Mouse (Mus musculus): Measurements from ENCODE around the gene Tbl1x. TPM values are rescaled to one million over a fixed set of nuclear protein-coding genes. Genes with fewer than 3 reads are reported as not detected.
"Not testable (repeated sequence)": the region's sequence is repeated elsewhere in the genome, so short reads cannot be mapped to it uniquely, and the experiment has no call there.

Gene Tbl1x
- polyA plus RNA-seq, 1 experiment from 2014 or later, result 48.2 TPM

DNA sequence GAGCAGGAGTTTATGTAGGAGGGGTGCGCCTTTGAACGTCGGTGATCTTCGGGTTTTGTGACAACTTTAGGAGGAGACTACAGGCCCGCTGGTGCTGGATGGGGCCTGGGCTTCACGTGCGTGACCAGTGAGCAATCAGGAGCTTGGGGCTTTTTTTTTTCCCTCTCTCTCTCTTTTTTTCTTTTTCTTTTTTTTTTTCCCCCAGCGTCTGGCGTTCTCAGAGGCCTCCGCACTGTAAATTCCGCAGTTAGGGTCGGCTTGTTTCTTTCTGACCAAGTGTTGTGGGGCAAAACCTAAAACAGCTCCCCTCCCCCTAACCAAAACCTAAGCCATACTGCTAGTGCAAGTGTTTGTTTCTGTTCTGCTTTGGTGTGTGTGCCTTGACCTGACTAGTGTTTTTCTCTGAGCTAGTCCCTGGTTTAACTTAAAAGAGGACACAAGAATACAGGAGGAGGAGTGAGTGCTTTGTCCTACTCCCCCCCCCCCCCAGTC is 1.2 kb downstream of the Tbl1x start:
- Histone ChIP-seq H3K4me2 (peak overlapping the region; percentile 62), H3K4me1 (peaks cover 10% of the 10 kb centered on the region), H3K9ac (peak overlapping the region; percentile 67), H3K36me3 (replicated peaks) (no peaks in the 10 kb centered on the region), H3K9me3 (no peaks in the 10 kb centered on the region), H3K4me3 (peak overlapping the region; percentile 64), H3K27me3 (replicated peaks) (no peaks in the 10 kb centered on the region), H3K27ac (peak overlapping the region; percentile 93)
- 45% methylated on average over 12 of the region's 12 CpGs for WGBS
- ATAC-seq (replicated peaks), result no peak

DNA sequence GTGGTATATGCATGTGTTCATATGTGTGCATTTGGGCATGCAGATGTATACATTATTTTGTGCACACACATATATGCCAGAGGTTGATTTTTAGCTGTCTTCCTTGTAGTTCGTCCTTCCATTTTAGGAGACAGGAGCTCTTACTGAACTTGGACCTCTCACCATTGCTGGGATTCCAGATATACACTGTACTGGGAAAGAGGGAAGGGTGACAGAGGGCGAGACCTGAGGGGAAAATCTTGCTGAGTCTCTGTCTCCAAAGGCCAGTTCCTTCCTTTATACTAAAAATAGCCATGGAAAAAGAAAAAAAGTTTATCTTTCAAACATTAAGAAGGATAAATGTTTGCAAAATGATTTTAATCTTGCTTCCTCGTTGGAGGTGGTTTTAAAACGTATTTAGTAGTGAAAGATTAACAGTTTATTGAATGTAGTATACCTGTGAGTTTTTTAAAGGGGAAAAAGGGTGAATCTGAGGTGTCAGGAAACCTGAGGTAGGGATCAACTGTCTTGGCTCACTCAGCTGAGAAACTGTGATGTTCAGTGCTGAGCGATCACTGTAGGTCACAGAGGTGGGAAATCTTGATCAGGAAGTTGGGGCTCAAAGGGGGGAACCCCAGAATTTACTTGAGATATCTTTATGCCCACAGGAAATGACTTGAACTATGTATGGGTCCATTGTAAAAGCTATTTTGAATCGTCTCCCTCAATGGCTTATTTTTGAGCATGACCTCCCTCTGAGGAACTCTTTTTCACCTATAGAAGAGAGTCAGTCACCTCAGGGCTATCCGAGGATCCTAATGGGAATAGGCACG is 6.7 kb downstream of the Tbl1x start:
- H3K4me1 ChIP-seq, result peaks cover 7% of the 10 kb centered on the region
- no peaks in the 10 kb centered on the region for H3K27me3 ChIP-seq (replicated peaks)
- no peak overlapping the region for H3K4me2 ChIP-seq
- WGBS, result 55% methylated on average over 8 of the region's 8 CpGs
- ATAC-seq (replicated peaks), result no peak
- H3K9me3 ChIP-seq, result no peaks in the 10 kb centered on the region
- H3K9ac ChIP-seq, result no peak overlapping the region
- no peak overlapping the region for H3K4me3 ChIP-seq
- H3K36me3 ChIP-seq (replicated peaks), result no peaks in the 10 kb centered on the region
- no peak overlapping the region for H3K27ac ChIP-seq

DNA sequence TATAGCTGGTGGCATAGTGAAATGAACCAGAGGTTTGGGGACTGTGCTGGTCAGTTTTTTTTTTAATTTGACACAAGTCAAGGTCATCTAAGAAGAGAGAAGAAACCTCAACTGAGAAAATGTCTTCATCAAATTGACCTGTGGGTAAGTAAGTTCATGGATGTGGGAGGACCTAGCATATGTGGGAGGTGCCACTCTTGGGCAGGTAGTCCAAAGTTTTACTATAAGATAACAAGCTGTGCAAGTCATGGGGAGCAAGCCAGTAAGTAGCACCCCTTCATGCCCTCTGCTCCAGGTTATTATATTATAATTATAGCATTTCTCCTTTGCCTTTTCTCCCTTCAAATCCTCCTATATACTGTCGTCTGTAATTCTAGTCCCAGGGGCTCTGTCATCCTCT is 8.1 kb downstream of the Tbl1x start:
- no peaks in the 10 kb centered on the region; the same call in 1 of the 2 replicates for H3K4me1 ChIP-seq
- H3K9ac ChIP-seq, result no peak overlapping the region
- 63% methylated on average over 1 of the region's 1 CpGs for WGBS
- no peaks in the 10 kb centered on the region for H3K36me3 ChIP-seq (replicated peaks)
- H3K27ac ChIP-seq, result no peak overlapping the region
- ATAC-seq (replicated peaks), result no peak
- no peak overlapping the region for H3K4me3 ChIP-seq
- H3K27me3 ChIP-seq (replicated peaks), result no peaks in the 10 kb centered on the region
- no peak overlapping the region for H3K4me2 ChIP-seq
- no peaks in the 10 kb centered on the region for H3K9me3 ChIP-seq

- WGBS, result 44% methylated on average over 3 of the region's 3 CpGs
- Histone ChIP-seq H3K4me1 (peaks cover 3% of the 10 kb centered on the region; the same call in 1 of the 2 replicates), H3K27ac (no peak overlapping the region), H3K27me3 (replicated peaks) (no peaks in the 10 kb centered on the region), H3K4me3 (no peak overlapping the region), H3K9ac (no peak overlapping the region), H3K36me3 (replicated peaks) (no peaks in the 10 kb centered on the region), H3K4me2 (no peak overlapping the region), H3K9me3 (no peaks in the 10 kb centered on the region)
- no peak for ATAC-seq (replicated peaks)
Observed at GRCm38 (mm10) chrX:77522842-77523375, 12.1 kb downstream of the Tbl1x start.

DNA sequence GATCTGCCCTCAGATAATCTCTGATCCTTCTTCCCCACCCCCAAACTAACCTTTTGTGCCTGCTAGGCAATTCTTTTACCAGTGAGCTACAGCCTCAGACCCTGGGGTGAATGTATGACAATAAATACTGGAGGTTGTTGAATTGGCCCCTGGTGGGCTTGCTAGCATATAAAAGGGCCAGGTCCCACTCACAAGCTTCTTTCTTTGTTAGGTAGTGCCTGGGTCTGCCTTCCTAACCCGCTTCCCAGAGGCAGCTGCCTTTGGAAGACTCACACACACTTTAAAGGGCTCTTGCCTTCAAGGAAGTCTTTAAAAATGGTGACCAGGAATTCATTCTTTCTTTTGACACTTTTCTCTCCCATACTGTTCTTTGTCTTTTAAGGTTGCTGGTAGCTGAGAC is 14.4 kb downstream of the Tbl1x start:
- Histone ChIP-seq H3K27ac (no peak overlapping the region), H3K9ac (no peak overlapping the region), H3K4me1 (0 out of 2 replicates have a peak, but pooled peaks cover 3% of the 10 kb centered on the region), H3K9me3 (no peaks in the 10 kb centered on the region), H3K27me3 (replicated peaks) (no peaks in the 10 kb centered on the region), H3K4me3 (no peak overlapping the region), H3K4me2 (no peak overlapping the region), H3K36me3 (replicated peaks) (no peaks in the 10 kb centered on the region)
- ATAC-seq (replicated peaks), result no peak
- 16% methylated on average over 1 of the region's 1 CpGs for WGBS

GRCm38 (mm10) chrX:77528401-77528800 is 17.6 kb downstream of the Tbl1x start:
- H3K9ac ChIP-seq, result no peak overlapping the region
- no peak for ATAC-seq (replicated peaks)

DNA sequence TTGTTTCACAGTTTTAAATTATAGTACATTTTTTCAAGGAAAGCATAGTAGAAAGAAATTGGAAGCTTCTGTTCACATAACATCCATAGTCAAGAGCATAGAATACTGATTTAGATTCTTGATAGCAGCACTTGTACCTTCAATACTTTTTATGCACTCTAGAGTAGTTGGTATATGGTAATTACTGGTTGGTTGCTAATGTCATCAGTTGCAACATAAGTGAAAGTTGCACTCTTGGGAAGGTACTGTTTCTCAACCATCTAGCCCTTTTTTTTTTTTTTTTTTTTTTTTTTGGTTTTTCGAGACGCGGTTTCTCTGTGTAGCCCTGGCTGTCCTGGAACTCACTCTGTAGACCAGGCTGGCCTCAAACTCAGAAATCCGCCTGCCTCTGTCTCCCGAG is 20.2 kb downstream of the Tbl1x start:
- no peaks in the 10 kb centered on the region for H3K4me1 ChIP-seq
- no peak overlapping the region for H3K27ac ChIP-seq
- no peak for ATAC-seq (replicated peaks)
- H3K4me3 ChIP-seq, result no peak overlapping the region
- no peak overlapping the region for H3K4me2 ChIP-seq
- H3K27me3 ChIP-seq (replicated peaks), result no peaks in the 10 kb centered on the region
- H3K9ac ChIP-seq, result no peak overlapping the region
- H3K36me3 ChIP-seq (replicated peaks), result no peaks in the 10 kb centered on the region
- WGBS, result 68% methylated on average over 4 of the region's 5 CpGs
- H3K9me3 ChIP-seq, result no peaks in the 10 kb centered on the region

More at GRCm38 (mm10) chrX:77528401-77528800, 17.6 kb downstream of the Tbl1x start:
- Histone ChIP-seq H3K9me3 (no peaks in the 10 kb centered on the region), H3K27me3 (replicated peaks) (no peaks in the 10 kb centered on the region), H3K4me2 (no peak overlapping the region), H3K4me1 (0 out of 2 replicates have a peak, but pooled peaks cover 3% of the 10 kb centered on the region), H3K4me3 (no peak overlapping the region), H3K36me3 (replicated peaks) (no peaks in the 10 kb centered on the region), H3K27ac (no peak overlapping the region)
- WGBS, result 92% methylated on average over 1 of the region's 1 CpGs

GRCm38 (mm10) chrX:77533922-77534321 is 23.1 kb downstream of the Tbl1x start:
- no peak overlapping the region for H3K27ac ChIP-seq
- 70% methylated on average over 2 of the region's 2 CpGs for whole genome bisulfite sequencing
- no peak overlapping the region for H3K4me3 ChIP-seq
- no peaks in the 10 kb centered on the region for H3K4me1 ChIP-seq
- H3K9me3 ChIP-seq, result no peaks in the 10 kb centered on the region
- no peaks in the 10 kb centered on the region for H3K27me3 ChIP-seq (replicated peaks)
- H3K36me3 ChIP-seq (replicated peaks), result no peaks in the 10 kb centered on the region
- no peak for ATAC-seq (replicated peaks)
- no peak overlapping the region for H3K4me2 ChIP-seq
- H3K9ac ChIP-seq, result no peak overlapping the region

DNA sequence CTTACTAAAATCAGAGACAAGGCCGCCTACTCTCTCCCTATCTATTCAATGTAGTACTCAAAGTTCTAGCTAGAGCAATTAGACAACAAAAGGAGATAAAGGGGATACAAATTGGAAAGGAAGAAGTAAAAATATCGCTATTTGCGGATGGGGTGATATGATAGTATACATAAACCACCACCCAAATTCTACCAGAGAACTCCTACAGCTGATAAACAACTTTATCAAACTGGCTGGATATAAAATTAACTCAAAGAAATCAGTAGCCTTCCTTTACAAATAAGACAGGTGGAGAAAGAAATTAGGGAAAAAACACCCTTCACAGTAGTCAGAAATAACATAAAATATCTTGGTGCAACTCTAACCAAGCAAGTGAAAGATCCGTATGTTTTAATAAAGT is 29.0 kb downstream of the Tbl1x start:
- not testable (repeated sequence) for H3K4me3 ChIP-seq; H3K9ac ChIP-seq; H3K27me3 ChIP-seq (replicated peaks); H3K27ac ChIP-seq; H3K9me3 ChIP-seq; H3K36me3 ChIP-seq (replicated peaks); H3K4me2 ChIP-seq; H3K4me1 ChIP-seq; ATAC-seq (replicated peaks)
- WGBS, result 86% methylated on average over 4 of the region's 4 CpGs

GRCm38 (mm10) chrX:77544003-77544402 is 33.2 kb downstream of the Tbl1x start:
- Histone ChIP-seq H3K27ac (no peak overlapping the region), H3K9me3 (no peaks in the 10 kb centered on the region), H3K36me3 (replicated peaks) (no peaks in the 10 kb centered on the region), H3K4me1 (no peaks in the 10 kb centered on the region), H3K4me2 (no peak overlapping the region), H3K27me3 (replicated peaks) (no peaks in the 10 kb centered on the region), H3K4me3 (no peak overlapping the region), H3K9ac (no peak overlapping the region)
- ATAC-seq (replicated peaks), result no peak

GRCm38 (mm10) chrX:77544550-77544949 is 33.7 kb downstream of the Tbl1x start:
- H3K27me3 ChIP-seq (replicated peaks), result no peaks in the 10 kb centered on the region
- no peak overlapping the region for H3K4me2 ChIP-seq
- H3K36me3 ChIP-seq (replicated peaks), result no peaks in the 10 kb centered on the region
- no peaks in the 10 kb centered on the region for H3K4me1 ChIP-seq
- 64% methylated on average over 4 of the region's 4 CpGs for WGBS
- H3K9me3 ChIP-seq, result no peaks in the 10 kb centered on the region
- no peak overlapping the region for H3K9ac ChIP-seq
- no peak overlapping the region for H3K27ac ChIP-seq
- no peak overlapping the region for H3K4me3 ChIP-seq
- ATAC-seq (replicated peaks), result no peak

DNA sequence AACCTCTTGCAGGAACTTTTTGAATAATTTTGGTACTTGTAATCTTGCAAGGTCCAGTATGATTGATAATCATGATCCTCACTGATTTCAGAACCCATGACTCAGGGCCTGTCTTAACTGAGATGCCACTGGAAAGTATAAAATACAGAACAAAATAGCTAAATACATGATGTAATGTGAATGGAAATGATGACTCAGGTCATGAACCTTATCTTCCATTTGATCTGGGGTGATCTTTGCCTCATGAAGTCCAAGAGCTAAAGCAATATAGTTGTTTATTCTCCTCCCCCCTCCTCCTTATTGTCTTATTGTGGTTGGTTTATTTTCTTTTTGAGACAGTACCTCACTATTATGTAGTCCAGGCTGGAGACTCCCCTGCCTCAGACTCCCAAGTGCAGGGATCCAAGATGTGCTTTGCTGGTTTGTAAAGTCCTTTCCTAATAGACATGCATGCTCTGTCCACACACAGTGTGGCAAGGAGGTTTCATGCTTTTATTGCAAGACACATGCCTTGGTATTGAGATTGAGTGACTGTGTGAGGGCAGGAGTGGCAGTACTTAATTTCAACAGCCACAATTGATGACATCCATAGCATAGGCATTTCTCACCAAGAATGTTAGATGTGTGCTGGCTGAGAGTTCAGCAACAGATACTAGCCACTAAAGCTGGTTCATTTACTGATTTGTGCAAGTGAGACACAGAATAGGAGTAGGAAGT is 34.7 kb downstream of the Tbl1x start:
- no peak overlapping the region for H3K27ac ChIP-seq
- H3K9me3 ChIP-seq, result no peaks in the 10 kb centered on the region
- no peaks in the 10 kb centered on the region for H3K27me3 ChIP-seq (replicated peaks)
- no peak for ATAC-seq (replicated peaks)
- H3K36me3 ChIP-seq (replicated peaks), result no peaks in the 10 kb centered on the region
- no peak overlapping the region for H3K9ac ChIP-seq
- H3K4me1 ChIP-seq, result no peaks in the 10 kb centered on the region
- no peak overlapping the region for H3K4me3 ChIP-seq
- H3K4me2 ChIP-seq, result no peak overlapping the region
